Mouse (Mus musculus) urinary bladder, postnatal 36 days (tissue): Measurements from ENCODE around the gene Nav1.

Experiments
- DNase-seq, 2 experiments: peaks; one replicate each; pipeline ENCODE4 v3.0.0; 2022; ENCODE audit warnings: low spot score in 2 of 2, mixed read lengths in 1 of 2

Nav1 gene

DNA sequence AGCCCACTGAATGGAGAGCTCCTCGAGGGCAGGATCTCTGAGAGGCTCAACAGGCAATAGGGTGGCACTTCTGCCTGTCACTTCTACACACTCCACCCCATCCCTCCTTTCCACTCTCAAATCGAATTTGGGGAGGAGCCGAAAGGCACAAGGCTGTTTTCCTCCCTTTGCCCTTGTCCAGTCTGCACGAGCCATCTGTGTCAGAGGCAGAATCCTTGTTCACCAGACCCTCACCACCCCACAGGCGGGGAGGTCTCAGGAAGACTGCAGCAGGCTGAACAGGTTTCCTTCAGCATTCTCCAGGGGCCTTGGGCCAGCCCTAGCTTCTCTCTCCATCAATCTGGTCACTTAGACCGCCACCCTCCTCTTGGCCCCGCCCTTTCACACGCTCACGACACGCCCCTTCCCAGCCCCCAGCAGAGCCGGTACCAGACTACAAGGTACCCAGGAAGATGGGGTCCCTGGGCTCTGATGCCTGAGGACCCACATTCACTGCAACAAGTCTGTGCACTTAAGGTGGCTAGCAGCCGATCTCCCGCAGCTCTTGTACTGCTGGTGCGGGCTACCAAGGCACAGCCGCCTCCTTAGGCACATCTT lies 23.9 kb downstream of the Nav1 start:
- no peak for DNase-seq

DNA sequence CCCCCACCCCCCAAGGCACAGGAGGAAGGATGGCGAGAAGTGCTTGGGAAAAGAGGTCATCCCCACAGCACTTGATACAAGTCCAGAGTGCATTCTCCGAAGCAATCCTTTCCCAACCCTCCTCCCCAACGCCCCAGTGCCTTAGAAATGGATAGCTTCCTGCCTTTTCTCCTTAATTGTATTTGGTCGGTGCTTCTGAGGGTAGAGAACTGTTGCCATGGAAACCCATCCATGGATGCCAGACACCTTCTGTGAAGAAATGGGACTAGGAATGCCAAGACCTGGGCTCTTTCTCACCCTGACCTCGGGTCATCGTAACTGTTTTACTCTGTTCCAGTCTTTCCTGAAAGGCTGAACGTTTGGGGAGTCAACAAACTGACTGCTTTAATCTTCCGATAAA lies 26.1 kb downstream of the Nav1 start:
- DNase-seq, result no peak

DNA sequence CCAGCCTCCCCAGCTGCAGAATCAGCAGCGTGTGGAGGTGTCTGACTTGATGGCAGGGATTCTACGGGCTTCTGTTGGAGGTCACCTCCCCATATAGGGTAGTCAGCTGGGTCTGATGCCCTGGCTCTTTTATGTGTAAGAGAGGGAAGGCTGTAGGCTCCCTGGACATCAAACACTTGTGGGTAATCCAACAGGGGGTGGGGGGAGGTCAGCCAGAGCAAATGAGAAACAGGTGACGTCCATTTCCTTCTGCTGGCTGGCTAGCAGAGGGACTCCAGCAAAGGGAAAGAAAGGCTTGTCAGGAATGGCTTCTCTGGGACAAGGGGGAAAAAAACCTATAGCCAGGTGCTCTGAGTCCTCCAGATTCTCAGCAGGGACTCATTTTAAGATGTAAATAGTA lies 28.0 kb downstream of the Nav1 start:
- DNase-seq, result no peak

DNA sequence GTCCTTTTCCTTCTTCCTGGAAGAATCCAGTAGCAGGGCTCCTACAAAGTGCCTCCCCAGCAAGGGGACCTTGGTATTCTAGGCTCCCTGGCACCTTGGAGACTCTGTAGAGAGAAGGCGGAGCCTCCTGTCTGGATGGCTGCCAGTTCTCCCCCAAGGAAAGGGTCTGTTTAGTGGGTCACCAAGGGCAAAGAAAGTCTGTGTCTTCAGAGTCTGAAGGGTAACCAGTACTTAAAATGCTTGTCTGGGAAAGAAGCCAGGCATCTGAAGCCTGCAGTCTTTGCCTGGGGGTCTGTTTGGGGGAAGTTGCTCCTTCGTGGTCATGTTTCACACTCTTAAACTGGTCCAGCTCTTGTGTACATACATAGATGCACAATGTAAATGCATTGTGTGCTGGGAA lies 29.3 kb downstream of the Nav1 start:
- no peak for DNase-seq

DNA sequence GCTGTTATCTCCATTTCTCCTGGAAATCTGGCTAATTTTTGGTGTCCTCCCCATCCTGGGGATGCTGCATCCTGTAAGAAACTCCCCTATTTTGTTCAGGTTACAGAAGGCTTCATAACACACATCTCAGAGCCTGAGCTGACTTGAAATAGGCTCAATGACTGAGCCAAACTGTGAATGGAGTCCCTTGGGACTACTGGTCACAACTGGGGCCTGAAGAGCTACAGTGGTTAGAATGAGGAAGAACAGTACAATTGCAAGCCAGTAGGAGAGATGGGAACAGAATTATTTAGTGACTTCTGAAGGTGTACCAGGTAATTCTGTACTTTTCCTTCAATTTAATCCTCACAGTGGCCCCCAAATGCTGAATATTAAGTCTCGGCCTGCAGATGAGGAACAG lies 31.7 kb downstream of the Nav1 start:
- DNase-seq, result no peak

DNA sequence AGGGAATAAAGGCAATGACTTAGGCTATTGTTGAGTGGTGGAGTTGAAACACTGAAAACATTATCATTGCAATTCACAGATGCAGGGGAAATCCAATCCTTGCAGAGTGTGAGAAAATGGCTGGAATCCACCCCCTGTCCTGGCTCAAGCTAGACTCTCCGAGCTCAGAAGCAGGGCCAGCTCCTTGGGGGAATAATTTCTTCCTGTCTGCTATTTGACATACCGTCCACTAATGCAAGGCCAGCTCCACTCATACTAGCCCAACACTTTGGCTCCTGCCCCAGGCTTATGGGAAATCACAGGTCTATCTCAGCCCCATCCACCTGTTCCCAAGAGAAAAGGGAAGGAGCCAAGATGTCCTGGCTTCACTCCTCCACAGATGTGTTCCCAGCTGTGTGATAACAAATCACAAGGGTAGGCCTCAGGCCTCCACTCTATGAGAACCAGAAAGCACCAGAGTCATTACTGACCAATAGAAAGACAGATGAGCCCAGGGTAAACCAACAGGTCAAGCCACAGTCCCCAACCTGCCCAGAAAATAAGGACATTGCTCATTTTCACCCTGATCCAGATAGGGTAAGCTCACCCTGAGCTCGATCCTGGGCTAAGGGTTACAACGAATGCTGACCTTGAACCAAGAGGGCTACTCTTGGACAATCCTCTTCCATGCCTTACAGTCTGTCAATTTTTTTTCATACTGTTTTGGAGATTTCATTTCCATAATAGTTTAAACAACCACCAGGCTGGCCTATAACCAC lies 32.5 kb downstream of the Nav1 start:
- DNase-seq, result no peak

DNA sequence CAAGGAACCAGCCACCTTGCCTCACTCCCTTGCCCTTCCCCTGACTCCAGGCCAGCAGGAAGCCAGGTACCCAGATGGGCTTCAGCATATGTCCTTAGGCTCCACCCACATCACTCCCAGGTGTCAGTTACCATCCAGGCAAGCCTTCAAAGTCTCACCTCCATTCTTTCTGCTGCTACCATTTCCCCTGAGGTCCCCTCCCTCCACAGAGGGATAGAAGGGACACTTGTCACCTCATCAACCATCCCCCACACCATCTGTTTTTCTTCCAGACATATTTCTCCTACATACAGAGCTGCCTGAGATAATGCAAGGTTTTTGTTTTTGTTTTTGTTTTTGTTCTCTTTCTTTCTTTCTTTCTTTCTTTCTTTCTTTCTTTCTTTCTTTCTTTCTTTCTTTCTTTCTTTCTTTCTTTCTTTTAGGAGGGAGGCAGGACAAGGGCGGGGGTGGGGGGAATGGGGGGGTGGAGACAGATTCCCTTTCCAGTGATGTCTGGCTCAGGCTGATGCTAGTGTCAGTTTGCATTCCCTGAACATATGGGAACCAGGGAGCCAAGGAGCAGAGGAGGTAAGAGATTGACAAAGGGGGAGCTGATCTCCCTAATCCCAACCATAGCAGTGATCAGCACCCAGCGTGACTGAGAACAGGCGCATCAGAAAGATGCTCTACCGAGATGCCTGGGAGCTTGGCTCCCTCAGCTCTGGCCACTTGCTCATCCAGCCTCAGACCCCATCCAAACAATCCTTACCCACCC lies 34.8 kb downstream of the Nav1 start:
- no peak for DNase-seq

DNA sequence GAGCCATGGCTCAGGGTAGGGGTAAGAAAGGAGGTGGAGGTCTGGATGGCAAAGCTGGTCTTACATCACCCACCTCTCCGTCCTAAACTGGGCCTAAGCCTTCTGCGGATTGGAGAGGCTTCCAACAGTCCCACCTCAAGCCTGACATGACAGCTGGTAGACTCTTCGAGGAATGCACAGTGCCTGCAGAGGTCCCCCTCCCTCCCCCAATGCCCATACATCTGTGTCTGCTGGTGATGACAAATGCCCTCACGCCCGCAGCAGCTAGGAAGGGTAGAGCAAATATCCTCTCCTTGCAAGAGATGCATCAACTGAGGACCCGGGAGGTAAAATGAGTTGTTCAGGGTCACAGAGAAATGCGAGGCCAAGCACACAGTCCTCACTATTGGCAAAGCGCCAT lies 39.0 kb downstream of the Nav1 start:
- DNase-seq, result no peak

DNA sequence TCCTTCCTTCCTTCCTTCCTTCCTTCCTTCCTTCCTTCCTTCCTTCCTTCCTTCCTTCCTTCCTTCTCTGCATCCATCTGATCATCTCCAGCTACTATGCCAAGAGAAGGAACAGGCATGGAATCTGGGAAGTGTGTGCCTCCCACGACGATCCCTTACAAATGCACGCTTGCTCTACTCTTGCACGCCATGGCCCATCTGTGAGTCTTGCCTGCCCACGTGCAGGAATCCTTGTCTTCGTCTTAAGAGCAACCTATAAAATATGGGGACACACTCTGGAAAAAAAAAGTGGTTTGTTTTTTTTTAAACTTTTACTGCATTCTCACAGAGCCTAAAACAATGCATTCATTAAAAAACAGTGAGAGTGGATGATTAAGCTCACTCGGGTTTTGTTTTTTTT lies 40.5 kb downstream of the Nav1 start:
- no peak for DNase-seq

DNA sequence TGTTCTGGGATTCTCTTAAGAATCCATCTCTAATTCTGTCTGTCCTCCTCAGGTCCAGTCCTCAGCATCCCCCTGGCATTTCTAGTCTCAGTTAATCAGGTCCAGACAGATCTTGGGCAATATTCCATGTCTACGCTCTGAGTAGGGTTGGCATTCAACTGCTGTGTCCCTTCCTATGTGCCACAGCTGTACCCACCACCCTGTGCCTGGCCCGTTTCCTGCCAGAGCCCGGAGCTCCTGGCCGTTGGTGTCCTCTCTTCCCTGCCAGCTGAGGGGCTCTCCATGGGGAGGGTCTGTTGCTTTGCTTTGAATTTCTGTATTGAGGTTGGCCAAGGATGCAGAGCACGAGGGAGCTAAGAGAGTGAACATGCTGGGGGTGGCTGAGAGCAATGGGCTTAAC lies 41.3 kb downstream of the Nav1 start:
- DNase-seq, result no peak

DNA sequence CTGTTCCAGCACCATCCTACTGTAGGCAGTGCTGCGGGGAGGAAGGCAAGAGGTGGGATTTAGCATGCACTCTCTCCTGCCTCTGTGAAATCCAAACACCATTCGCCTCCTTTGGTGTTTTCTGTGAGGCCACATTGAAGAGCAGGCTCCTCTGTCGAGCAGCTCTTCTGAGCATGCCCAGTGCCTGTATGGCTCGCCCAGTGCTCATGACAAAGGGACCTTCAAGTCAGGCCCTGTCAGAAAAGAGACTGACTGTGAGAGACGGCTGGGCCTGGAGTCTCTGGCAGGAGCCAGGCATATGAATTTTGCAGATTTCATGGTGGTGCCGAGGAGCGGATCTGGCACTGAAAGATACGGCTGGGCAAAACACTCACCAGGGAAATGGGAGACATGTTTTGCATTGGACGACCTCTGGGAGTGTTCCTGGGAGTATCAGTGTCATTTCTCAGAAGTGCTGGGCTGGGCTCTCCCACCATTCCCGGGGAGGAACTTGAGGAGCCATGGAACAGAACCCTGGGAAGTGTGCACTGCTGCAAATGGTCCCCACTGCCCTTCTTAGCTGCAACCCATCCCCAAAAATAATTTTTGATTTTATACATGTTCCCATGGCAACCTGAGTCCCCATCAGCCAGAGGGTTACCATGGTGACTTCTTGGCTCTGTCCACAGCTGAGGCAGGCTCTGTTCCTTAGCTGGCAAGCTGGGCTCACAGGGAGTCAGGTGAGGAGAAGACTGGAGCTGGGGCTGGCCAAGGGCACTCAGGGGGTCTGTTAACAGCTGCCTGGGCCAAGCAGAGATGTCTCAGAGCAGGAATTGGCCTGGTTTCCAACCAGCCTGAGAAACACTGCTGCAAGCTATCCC lies 42.2 kb downstream of the Nav1 start:
- no peak for DNase-seq

DNA sequence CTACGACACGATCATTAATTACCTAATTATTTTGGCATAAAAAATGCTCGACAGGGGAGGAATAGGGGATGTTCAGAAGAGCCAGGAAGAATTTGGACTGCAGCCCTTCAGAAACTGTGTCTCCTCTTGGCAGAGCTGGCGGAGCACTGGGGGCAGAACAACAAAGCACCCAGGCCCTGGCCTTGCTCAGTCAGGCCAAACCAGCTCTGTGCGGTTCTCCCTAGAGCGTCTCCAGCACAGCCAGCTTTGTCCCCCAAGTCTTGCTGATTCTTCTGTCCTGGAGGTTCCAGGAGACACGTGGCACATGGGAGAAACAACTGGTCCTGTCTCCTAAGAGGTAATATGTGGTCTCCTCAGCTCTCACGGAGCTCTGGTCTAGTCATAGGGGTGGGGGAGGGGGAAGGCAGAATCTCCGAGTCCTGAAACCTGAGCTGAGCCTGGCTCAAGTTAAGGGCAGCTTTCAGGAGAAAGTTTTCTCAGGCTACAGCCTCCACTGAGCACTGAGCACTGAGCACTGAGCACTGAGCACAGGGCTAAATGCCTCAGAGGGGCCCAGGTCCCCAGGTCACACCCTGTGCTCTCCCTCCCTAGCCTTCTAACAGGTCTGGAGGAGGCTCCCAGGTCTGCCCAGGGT lies 43.2 kb downstream of the Nav1 start:
- no peak for DNase-seq

DNA sequence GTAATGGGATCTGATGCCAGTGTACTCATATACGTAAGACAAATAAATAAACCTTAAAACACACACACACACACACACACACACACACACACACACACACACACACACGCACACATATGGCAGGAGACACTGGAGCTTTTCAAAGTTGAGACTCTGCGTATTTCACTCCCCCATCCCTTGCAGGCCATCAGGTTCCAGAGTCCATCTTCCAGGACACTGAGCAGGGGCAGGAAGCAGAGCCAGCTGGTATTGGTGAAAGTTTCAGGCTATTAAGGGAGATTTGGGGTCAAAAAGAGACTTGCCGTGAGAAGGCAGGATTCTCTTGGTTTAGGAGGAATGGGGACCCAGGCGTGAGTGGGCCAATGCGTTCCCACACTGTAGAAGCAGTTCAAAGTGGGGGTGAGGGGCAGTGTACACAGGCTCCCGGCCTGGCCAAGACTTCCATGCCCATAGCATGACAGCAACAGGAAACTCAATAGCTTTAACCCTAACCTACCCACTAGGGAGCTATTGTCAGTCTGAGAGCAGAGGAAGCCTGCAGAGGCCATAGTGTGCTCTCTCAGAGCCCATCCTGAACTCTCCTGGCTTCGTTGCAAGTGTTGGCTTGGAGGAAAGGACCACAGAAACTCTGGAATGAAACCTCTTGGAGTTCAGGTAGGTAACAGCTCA lies 44.0 kb downstream of the Nav1 start:
- no peak for DNase-seq

DNA sequence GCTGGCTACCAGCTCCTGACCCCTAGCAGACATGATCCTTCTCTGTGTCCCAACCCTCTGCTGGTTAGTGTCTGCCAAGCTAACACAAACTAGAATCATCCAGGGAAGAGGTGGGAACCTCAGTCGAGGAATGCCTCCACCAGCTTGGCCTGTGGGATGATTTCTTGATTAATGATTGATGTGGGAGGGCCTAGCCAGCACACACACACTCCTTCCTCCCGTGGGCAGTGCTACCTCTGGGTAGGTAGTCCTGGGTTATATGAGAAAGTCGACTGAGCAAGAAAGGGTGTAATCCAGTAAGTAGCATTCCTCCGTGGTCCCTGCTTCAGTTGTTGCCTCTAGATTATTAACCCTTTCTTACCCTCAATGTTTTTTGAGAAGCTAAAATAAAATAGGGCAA lies 45.0 kb downstream of the Nav1 start:
- no peak for DNase-seq

DNA sequence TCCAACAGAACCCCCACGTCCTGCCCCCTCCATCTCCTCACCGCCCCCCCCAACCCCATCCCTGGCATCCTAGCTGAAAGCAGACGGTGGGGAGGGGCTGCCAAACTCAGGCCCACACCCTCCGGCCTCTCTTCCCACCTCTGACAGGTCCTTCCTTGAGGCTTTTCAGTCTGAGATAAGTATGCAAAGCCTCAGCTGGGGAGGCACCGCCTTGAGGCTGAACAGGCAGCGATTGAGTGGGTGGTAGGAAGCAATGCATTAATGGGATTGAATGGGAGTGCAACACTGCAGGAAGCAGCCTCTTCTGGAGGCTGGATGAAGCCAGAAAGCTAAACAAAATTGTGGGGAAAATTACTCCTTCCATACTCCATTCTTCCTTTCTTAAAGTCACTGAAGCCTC lies 45.8 kb downstream of the Nav1 start:
- no peak for DNase-seq

DNA sequence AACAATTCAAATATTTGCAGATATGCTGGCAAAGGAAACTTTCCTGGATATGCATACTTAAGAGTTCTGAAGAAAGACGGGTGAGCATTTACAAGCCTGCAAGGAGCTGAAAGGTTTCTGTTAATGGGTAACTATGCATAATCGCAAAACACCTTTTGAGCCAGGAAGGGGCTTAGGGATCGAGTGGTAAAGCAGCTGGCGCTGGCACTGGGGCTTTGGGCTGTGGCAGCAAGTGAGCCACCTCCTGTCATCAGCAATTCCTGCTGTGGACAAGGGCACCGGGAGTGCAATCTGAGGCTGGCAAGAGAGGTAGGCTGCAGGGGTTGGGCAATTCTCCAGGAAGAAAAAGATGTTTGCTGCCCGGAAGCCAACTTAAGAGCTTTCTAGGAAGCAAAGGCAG lies 49.1 kb downstream of the Nav1 start:
- DNase-seq, result no peak

DNA sequence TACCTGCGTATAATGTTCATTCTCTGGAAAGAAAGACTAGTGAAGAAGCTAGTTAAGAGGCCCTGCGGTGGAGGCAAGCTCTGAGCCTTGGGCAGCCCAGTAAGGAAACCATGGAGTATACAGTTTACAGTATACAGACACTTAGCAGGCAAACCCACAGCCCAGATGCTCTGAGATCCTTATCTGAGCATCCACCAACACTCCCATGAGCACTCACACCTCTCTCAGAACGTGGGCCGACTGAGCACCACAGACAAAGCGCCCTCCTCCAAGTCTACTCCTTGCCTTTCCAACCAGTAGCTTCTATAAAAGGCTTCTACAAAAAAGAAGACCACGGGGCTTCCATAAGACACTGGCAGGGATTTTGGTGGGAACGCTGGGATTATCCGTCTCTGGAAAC lies 51.2 kb downstream of the Nav1 start:
- DNase-seq, result no peak

DNA sequence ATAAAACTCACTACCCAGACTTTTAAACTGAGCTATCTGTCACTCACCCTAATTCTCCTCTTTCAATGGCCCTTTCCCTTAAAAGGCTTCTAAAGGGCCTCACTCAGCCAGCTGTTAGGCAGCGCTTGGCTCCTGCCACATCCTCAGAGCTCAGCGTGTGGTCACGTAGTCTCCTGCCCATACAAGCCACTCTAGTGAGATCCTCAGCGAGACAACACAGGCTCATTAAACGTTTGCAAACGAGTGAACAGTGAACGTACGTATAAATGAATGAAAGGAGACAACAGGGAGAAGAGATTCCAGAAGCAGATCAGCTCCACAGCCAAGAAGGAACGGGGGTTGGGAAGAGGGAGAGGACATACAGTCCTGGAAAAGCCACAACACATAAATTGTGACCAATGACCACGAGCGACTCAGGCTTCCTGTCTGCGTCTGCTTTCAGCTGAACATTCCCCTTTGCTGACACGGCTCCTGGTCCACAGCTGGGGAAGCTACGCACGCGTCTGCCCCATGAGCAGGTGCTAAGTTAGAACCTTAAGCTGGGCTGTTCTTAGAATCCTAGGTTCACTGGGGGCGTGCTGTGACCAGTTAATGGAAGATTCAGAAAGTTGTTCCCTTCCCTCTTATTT lies 52.3 kb downstream of the Nav1 start:
- DNase-seq, result no peak

DNA sequence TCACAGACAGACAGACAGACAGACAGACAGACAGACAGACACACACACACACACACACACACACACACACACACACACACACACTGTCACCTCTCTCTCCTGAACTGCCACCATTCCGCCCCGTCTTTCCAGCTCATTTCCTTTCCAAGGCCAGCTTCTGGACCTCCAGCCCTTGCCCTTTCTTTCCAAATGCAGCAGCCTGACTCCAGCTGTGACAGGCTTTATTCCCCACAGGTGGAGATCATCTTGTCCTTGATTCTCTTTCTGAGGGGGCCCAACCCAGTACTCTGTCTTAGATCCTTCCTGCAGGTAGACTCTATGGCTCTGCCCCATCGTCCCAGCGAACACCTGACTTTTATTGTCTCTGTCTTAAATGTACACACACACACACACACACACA lies 53.5 kb downstream of the Nav1 start:
- no peak for DNase-seq

DNA sequence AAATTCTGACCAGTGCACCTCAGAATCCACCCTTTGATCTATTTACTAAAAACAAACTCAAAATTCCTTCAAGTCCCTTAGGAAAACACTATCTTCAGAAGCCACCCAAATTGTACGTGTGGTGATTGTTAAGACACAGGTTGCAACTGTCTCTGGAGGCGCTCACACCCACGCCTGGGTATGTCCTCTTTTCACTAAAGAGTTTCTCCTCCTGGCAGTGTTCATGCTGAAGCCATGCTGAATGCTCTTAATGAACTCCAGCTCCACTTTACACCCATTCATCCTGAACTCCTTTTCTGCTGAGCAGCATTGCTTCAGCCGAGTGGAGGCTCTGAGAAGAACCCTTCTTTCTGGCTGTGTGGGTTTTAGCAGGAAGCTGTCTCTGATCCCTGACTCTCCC lies 53.9 kb downstream of the Nav1 start:
- no peak for DNase-seq

DNA sequence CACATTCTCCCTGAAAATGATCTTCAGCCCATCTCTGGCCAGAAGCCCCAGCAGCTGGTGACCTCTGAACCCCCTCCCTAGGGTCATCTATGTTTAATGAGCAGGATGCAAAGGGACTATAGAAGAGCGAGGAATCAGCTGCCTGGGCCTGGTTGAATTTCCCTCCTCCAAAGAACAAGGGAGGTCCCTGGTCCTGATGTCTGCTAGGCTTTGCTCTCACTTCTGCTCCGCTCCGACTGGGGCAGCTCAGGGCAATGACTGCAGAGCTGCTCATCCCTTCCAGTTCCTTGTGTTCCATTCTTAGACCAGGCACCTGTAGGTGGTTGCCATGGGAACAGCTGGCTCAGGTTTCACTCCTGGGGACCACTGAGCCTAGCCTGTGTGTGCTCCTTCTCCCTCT lies 56.2 kb downstream of the Nav1 start:
- DNase-seq, result no peak
